Mouse (Mus musculus) C2C12 (cell line): ENCODE results near the gene Mlh1.

Source experiments
- CTCF ChIP-seq: IDR thresholded peaks from one replicate; pipeline ENCODE4 v1.5.1; 2011; ENCODE audit not compliant: control insufficient read depth, insufficient read depth, insufficient read length
- MYOG ChIP-seq: IDR thresholded peaks from one replicate; pipeline ENCODE4 v1.6.1; 2011; ENCODE audit not compliant: control insufficient read depth, insufficient read length; ENCODE audit errors: extremely low read depth

DNA sequence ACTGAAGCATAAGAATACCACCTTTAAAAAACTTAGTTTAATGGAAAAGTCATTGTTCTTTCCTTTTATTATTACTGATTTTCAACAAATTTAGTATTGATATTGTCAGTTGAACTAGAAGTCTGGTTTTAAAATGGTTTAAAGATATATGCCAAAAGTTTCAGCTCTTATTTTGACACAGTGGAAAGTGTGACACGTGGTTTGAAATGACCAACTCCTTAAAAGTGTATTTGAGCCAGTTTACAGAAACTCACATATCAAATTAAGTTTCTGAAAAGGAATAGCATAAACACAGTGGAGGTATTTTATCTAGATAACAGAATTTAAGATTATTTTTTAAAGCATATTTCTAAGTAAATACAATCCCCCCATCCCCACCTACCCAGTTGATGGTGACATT, 2.4 kb upstream of the Mlh1 start:
- TF ChIP-seq CTCF = no peak
- no peak for TF ChIP-seq MYOG
